Comparison of ENCODE assay signal across 8 mouse cellular contexts in genomic region chr1:167246976-167247375, GRCm38 (mm10). TPM values are rescaled to one million over a fixed set of nuclear protein-coding genes. Genes with fewer than 3 reads are reported as not detected.
DNase-seq lines count a peak whose midpoint lies in the region; ATAC-seq and TF ChIP-seq lines count a peak whose summit lies in the region.
"Had no signal": no experiment of that assay in that cellular context is flagged by ENCODE, and none has a peak within 500 bp of the region (broad histone marks: within the 10 kb centered on the region; RNA-seq: fewer than 3 reads in every experiment).

No protein-coding gene starts in this region.

- no peaks in the 10 kb centered on the region for H3K27me3 ChIP-seq in thymus, adult 2 months (ENCODE audit: control insufficient read depth, insufficient read depth, low read length)
- H3K27me3 ChIP-seq: neural tube, embryonic 13.5 days had no signal

- ATAC-seq in frontal cortex, adult (ENCODE audit: low TSS enrichment), result no peak

- 4% methylated on average over 8 of the region's 8 CpGs for WGBS in thymus, adult 2 months

- no peak for TF ChIP-seq POLR2A in thymus, adult 2 months (IDR thresholded peaks at IDR 0.05; ENCODE audit: control insufficient read depth, extremely low read depth, insufficient read depth, low read length, poor library complexity)

- H3K27ac ChIP-seq in thymus, adult 2 months (ENCODE audit: control insufficient read depth, insufficient read depth, low read length), result peak overlapping the region; percentile 45; the same call in 1 of the 2 replicates
- H3K27ac ChIP-seq: neural tube, embryonic 13.5 days had no signal

- H3K4me3 ChIP-seq in thymus, adult 2 months (ENCODE audit: control insufficient read depth, insufficient read depth, low read length), result no peak overlapping the region
- H3K4me3 ChIP-seq: neural tube, embryonic 13.5 days had no signal

- no peak for DNase-seq in thymus, adult 2 months
- DNase-seq in thymus, postnatal 10 days (ENCODE audit: low spot score in 2 of 2), result no peak
- DNase-seq in c-Kit-positive CD71-negative TER-119-negative erythroid progenitor cells, embryonic 14.5 days (ENCODE audit: low read depth), result peak; percentile 47
- DNase-seq in heart, postnatal 36 days, result peak; percentile 72 to 79
- peak; percentile 87 for DNase-seq in lung, postnatal 10 days
- DNase-seq in yolk sac, embryonic 10.5 days (ENCODE audit: low spot score), result peak; percentile 41

- intact Hi-C loops in heart, postnatal 36 days (cut with DNase I), result no loop called here

- peaks cover 65% of the 10 kb centered on the region for H3K4me1 ChIP-seq in thymus, adult 2 months (replicated peaks; ENCODE audit: control insufficient read depth, insufficient read depth, low read length)

- no peak for TF ChIP-seq CTCF in thymus, adult 2 months (IDR thresholded peaks at IDR 0.05; ENCODE audit: borderline replicate concordance, control insufficient read depth, extremely low read depth, insufficient read depth, low read length, poor library complexity)

- H3K36me3 ChIP-seq in thymus, adult 2 months (ENCODE audit: control insufficient read depth, insufficient read depth, low read length), result no peaks in the 10 kb centered on the region
- H3K36me3 ChIP-seq: neural tube, embryonic 13.5 days had no signal

RNA-seq across cellular contexts. Expression of gene Uck2, which starts 38.1 kb away (rescaled TPM):
- polyA plus RNA-seq in thymus, adult 2 months (2012; rRNA removed), result 107 and 117 TPM in 2 replicates
- 10 to 100 TPM; 52.8 to 54.2 TPM for total RNA-seq in heart, postnatal 36 days (2021)

Comparison
In these comparisons a context has a peak if more than half of its experiments do, and no peak if none do; other contexts are left out.
1. DNase-seq: peak in c-Kit-positive CD71-negative TER-119-negative erythroid progenitor cells, embryonic 14.5 days (single experiment), heart, postnatal 36 days (2 of 2), lung, postnatal 10 days (single experiment) and yolk sac, embryonic 10.5 days (single experiment); none in thymus, adult 2 months (single experiment) and thymus, postnatal 10 days (0 of 2).